Mouse (Mus musculus): Measurements from ENCODE around the gene Arih1. TPM values are rescaled to one million over a fixed set of nuclear protein-coding genes. Genes with fewer than 3 reads are reported as not detected.

The Arih1 gene
- polyA plus RNA-seq, 1 experiment from 2014 or later: 14.5 TPM

DNA sequence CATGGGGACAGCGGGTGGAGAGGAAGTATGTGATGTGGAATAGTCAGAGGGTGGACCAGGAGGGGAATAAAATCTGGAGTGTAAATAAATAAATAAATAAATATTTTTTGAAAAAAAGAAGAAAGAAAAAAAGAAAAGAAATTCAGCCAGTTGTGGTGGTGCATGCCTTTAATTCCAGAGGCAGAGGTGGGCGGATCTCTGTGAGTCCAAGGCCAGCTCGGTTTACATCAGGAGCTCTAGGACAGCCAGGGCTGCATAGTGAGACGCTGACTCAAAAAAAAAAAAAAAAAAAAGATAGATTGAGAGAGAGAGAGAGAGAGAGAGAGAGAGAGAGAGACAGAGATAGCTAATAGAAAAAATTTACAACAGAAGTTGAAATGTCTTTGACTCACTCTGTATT is 26.0 kb upstream of the Arih1 start:
- Histone ChIP-seq H3K27ac (replicated peaks) (no peak overlapping the region), H3K27me3 (no peaks in the 10 kb centered on the region), H3K4me3 (replicated peaks) (no peak overlapping the region), H3K4me2 (replicated peaks) (no peak overlapping the region), H3K9me3 (replicated peaks) (no peaks in the 10 kb centered on the region), H3K9ac (no peak overlapping the region), H3K4me1 (no peaks in the 10 kb centered on the region), H3K36me3 (no peaks in the 10 kb centered on the region)
- 27% methylated on average over 4 of the region's 4 CpGs for WGBS
- no peak for ATAC-seq (ENCODE audit: insufficient number of reproducible peaks, low FRiP score, low TSS enrichment, low read depth)

- Histone ChIP-seq H3K4me3 (replicated peaks) (no peak overlapping the region), H3K36me3 (no peaks in the 10 kb centered on the region), H3K27ac (replicated peaks) (no peak overlapping the region), H3K4me1 (no peaks in the 10 kb centered on the region), H3K9me3 (replicated peaks) (no peaks in the 10 kb centered on the region), H3K27me3 (no peaks in the 10 kb centered on the region), H3K4me2 (replicated peaks) (no peak overlapping the region), H3K9ac (no peak overlapping the region)
- 72% methylated on average over 1 of the region's 1 CpGs for WGBS
- ATAC-seq (ENCODE audit: insufficient number of reproducible peaks, low FRiP score, low TSS enrichment, low read depth): no peak
Measured at GRCm38 (mm10) chr9:59508146-59508545, 21.7 kb upstream of the Arih1 start.

GRCm38 (mm10) chr9:59487331-59487730 is 913 bp upstream of the Arih1 start:
- Histone ChIP-seq H3K4me3 (replicated peaks) (peak overlapping the region; percentile 98), H3K36me3 (no peaks in the 10 kb centered on the region), H3K4me1 (peaks cover 5% of the 10 kb centered on the region; the same call in 1 of the 2 replicates), H3K9me3 (replicated peaks) (no peaks in the 10 kb centered on the region), H3K9ac (no peak overlapping the region), H3K27ac (replicated peaks) (peak overlapping the region; percentile 98), H3K4me2 (replicated peaks) (peak overlapping the region; percentile 59), H3K27me3 (no peaks in the 10 kb centered on the region)
- no peak for ATAC-seq (ENCODE audit: insufficient number of reproducible peaks, low FRiP score, low TSS enrichment, low read depth)

GRCm38 (mm10) chr9:59486076-59486518 is 321 bp downstream of the Arih1 start:
- peak overlapping the region; percentile 98 for H3K4me3 ChIP-seq (replicated peaks)
- no peaks in the 10 kb centered on the region for H3K36me3 ChIP-seq
- H3K9ac ChIP-seq: peak overlapping the region; percentile 90
- H3K27me3 ChIP-seq: no peaks in the 10 kb centered on the region
- ATAC-seq (ENCODE audit: insufficient number of reproducible peaks, low FRiP score, low TSS enrichment, low read depth): peak; percentile 81
- peak overlapping the region; percentile 64 for H3K4me2 ChIP-seq (replicated peaks)
- peaks cover 5% of the 10 kb centered on the region; the same call in 1 of the 2 replicates for H3K4me1 ChIP-seq
- H3K27ac ChIP-seq (replicated peaks): peak overlapping the region; percentile 98
- WGBS: under 1% methylated on average over 69 of the region's 71 CpGs
- no peaks in the 10 kb centered on the region for H3K9me3 ChIP-seq (replicated peaks)

DNA sequence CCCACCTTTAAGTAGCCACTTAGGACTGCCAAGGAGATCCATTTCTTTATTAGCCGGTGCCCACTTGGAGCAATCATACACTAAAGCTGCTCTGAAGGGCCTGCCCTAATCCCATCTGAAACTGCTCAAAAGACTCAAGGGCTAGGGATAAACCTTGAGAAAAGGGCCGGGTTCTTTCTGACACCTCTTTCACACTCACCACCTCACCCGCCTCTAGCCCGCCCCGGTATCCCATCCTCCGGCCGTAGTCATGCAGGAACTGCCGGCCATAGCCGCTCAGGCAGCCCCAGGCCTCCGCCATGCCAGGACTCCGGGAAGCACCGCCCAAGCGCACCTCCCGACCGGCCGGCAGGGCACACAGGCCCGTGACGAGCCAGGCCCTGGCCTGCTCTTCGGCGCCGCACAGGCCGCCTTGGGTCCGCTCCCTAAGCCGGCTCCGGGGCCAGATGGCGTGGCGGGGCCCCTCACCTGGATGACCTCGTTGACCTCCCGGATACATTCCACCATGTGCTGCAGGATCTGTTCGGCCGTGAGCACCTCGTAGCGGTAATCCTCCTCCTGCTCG is 825 bp downstream of the Arih1 start:
- Histone ChIP-seq H3K4me2 (replicated peaks) (peak overlapping the region; percentile 64), H3K4me3 (replicated peaks) (peak overlapping the region; percentile 98), H3K36me3 (no peaks in the 10 kb centered on the region), H3K9ac (peak overlapping the region; percentile 90), H3K27me3 (no peaks in the 10 kb centered on the region), H3K4me1 (peaks cover 5% of the 10 kb centered on the region; the same call in 1 of the 2 replicates), H3K27ac (replicated peaks) (peak overlapping the region; percentile 98), H3K9me3 (replicated peaks) (no peaks in the 10 kb centered on the region)
- ATAC-seq (ENCODE audit: insufficient number of reproducible peaks, low FRiP score, low TSS enrichment, low read depth): peak; percentile 9; the same call in 1 of the 2 replicates
- under 1% methylated on average over 34 of the region's 34 CpGs for WGBS

- 8% methylated on average over 7 of the region's 7 CpGs for WGBS
- H3K36me3 ChIP-seq: no peaks in the 10 kb centered on the region
- H3K27ac ChIP-seq (replicated peaks): no peak overlapping the region
Measured at GRCm38 (mm10) chr9:59484760-59485159, 1.7 kb downstream of the Arih1 start.

DNA sequence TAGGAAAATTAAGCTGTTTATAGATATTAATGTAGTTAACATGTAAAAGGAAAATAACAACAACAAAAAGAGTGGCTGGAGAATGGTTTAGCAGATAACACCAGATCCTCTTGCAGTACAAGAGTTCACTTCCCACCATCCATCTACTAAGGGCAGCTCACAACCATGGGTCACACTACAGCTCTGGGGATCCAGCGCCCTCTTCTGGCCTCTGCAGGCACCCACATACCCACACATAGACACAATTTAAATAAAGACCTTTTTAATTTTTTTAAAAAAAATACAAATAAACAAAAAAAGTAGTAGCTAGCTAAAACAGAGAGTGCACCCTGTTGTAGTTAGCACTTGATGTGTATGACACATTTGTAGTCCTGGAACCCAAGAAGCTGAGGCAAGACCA is 4.0 kb downstream of the Arih1 start:
- Histone ChIP-seq H3K36me3 (peaks cover under 1% of the 10 kb centered on the region; the same call in 1 of the 2 replicates), H3K4me3 (replicated peaks) (no peak overlapping the region), H3K27me3 (no peaks in the 10 kb centered on the region), H3K4me2 (replicated peaks) (no peak overlapping the region), H3K9me3 (replicated peaks) (no peaks in the 10 kb centered on the region), H3K27ac (replicated peaks) (no peak overlapping the region), H3K9ac (no peak overlapping the region), H3K4me1 (peaks cover 11% of the 10 kb centered on the region; the same call in 1 of the 2 replicates)
- 22% methylated on average over 1 of the region's 1 CpGs for WGBS
- no peak for ATAC-seq (ENCODE audit: insufficient number of reproducible peaks, low FRiP score, low TSS enrichment, low read depth)

More at GRCm38 (mm10) chr9:59484760-59485159, 1.7 kb downstream of the Arih1 start:
- H3K9ac ChIP-seq: peak overlapping the region; percentile 90
- no peaks in the 10 kb centered on the region for H3K27me3 ChIP-seq
- H3K9me3 ChIP-seq (replicated peaks): no peaks in the 10 kb centered on the region
- peak overlapping the region; percentile 64 for H3K4me2 ChIP-seq (replicated peaks)
- H3K4me1 ChIP-seq: peaks cover 7% of the 10 kb centered on the region; the same call in 1 of the 2 replicates
- H3K4me3 ChIP-seq (replicated peaks): peak overlapping the region; percentile 98
- no peak for ATAC-seq (ENCODE audit: insufficient number of reproducible peaks, low FRiP score, low TSS enrichment, low read depth)

- no peaks in the 10 kb centered on the region for H3K9me3 ChIP-seq (replicated peaks)
- no peak overlapping the region for H3K9ac ChIP-seq
- whole genome bisulfite sequencing: 89% methylated on average over 2 of the region's 2 CpGs
- H3K4me2 ChIP-seq (replicated peaks): no peak overlapping the region
- no peak overlapping the region for H3K4me3 ChIP-seq (replicated peaks)
- no peaks in the 10 kb centered on the region for H3K27me3 ChIP-seq
- no peak for ATAC-seq (ENCODE audit: insufficient number of reproducible peaks, low FRiP score, low TSS enrichment, low read depth)
- H3K27ac ChIP-seq (replicated peaks): no peak overlapping the region
- H3K4me1 ChIP-seq: peaks cover 8% of the 10 kb centered on the region; the same call in 1 of the 2 replicates
- H3K36me3 ChIP-seq: peaks cover 6% of the 10 kb centered on the region; the same call in 1 of the 2 replicates
Measured at GRCm38 (mm10) chr9:59476617-59477016, 9.8 kb downstream of the Arih1 start.

DNA sequence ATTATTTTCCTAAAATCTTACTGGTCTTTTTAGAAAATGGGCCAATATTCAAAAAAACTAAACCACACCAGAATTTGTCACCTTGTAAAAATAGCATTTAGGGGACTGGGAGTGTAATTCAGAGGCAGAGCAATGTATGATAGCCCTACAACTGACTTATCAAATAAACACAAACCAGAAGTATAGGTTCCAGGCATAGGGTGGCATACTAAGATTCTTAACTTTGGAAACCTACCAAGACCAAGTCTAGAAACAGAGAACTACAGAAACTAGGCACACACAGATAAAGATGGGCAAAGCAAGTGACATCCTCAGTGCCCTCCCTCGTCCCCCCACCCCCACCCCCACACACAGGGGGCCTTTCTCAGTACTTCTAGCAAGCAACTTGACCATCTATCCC is 11.6 kb downstream of the Arih1 start:
- no peak overlapping the region for H3K4me2 ChIP-seq (replicated peaks)
- peaks cover 6% of the 10 kb centered on the region; the same call in 1 of the 2 replicates for H3K4me1 ChIP-seq
- H3K4me3 ChIP-seq (replicated peaks): no peak overlapping the region
- no peaks in the 10 kb centered on the region for H3K9me3 ChIP-seq (replicated peaks)
- 75% methylated on average over 1 of the region's 1 CpGs for WGBS
- no peak overlapping the region for H3K27ac ChIP-seq (replicated peaks)
- no peak overlapping the region for H3K9ac ChIP-seq
- H3K27me3 ChIP-seq: no peaks in the 10 kb centered on the region
- ATAC-seq (ENCODE audit: insufficient number of reproducible peaks, low FRiP score, low TSS enrichment, low read depth): no peak
- peaks cover 6% of the 10 kb centered on the region; the same call in 1 of the 2 replicates for H3K36me3 ChIP-seq

DNA sequence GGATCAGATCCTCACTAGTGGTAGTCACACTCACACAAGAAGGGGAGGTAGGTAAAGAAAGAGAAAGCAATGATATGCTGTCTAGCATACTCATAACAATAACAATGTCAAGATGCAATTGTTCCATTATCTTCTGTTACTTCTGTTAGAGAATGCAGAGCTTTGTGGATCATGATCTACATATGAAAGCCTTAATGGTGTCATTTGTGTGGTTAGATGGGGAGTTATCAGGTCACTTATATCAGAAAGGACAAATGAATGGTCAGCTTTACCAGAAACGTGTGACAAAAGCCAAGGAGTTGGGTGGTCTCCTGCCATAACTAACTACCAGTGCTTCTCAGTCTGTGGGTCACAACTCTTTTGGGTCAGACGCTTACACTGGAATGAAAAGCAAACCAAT is 13.2 kb downstream of the Arih1 start:
- Histone ChIP-seq H3K36me3 (peaks cover 6% of the 10 kb centered on the region; the same call in 1 of the 2 replicates), H3K4me2 (replicated peaks) (no peak overlapping the region)
- WGBS: 89% methylated on average over 2 of the region's 2 CpGs

GRCm38 (mm10) chr9:59469446-59469845 is 17.0 kb downstream of the Arih1 start:
- 57% methylated on average over 1 of the region's 1 CpGs for WGBS
- Histone ChIP-seq H3K9me3 (replicated peaks) (no peaks in the 10 kb centered on the region), H3K36me3 (no peaks in the 10 kb centered on the region), H3K4me2 (replicated peaks) (no peak overlapping the region), H3K27ac (replicated peaks) (no peak overlapping the region), H3K9ac (no peak overlapping the region), H3K4me3 (replicated peaks) (no peak overlapping the region), H3K4me1 (no peaks in the 10 kb centered on the region), H3K27me3 (no peaks in the 10 kb centered on the region)
- ATAC-seq (ENCODE audit: insufficient number of reproducible peaks, low FRiP score, low TSS enrichment, low read depth): no peak

More for the DNA sequence above, 13.2 kb downstream of the Arih1 start:
- Histone ChIP-seq H3K4me3 (replicated peaks) (no peak overlapping the region), H3K9me3 (replicated peaks) (no peaks in the 10 kb centered on the region), H3K4me1 (0 out of 2 replicates have a peak, but pooled peaks cover 5% of the 10 kb centered on the region), H3K9ac (no peak overlapping the region), H3K27ac (replicated peaks) (no peak overlapping the region), H3K27me3 (no peaks in the 10 kb centered on the region)
- ATAC-seq (ENCODE audit: insufficient number of reproducible peaks, low FRiP score, low TSS enrichment, low read depth): no peak

- H3K9ac ChIP-seq: no peak overlapping the region
- WGBS: 76% methylated on average over 1 of the region's 1 CpGs
- H3K4me3 ChIP-seq (replicated peaks): no peak overlapping the region
- no peak overlapping the region for H3K27ac ChIP-seq (replicated peaks)
- H3K9me3 ChIP-seq (replicated peaks): no peaks in the 10 kb centered on the region
- no peak for ATAC-seq (ENCODE audit: insufficient number of reproducible peaks, low FRiP score, low TSS enrichment, low read depth)
- no peak overlapping the region for H3K4me2 ChIP-seq (replicated peaks)
- no peaks in the 10 kb centered on the region for H3K4me1 ChIP-seq
- no peaks in the 10 kb centered on the region for H3K27me3 ChIP-seq
- no peaks in the 10 kb centered on the region for H3K36me3 ChIP-seq
Measured at GRCm38 (mm10) chr9:59464293-59464692, 22.1 kb downstream of the Arih1 start.

Measured in embryonic facial prominence, embryonic 15.5 days (tissue).